Mouse (Mus musculus): Measurements from ENCODE around the gene Pex5l.

GRCm38 (mm10) chr3:33090001-33090400 is 53.0 kb downstream of the Pex5l start:
- no peak for TF ChIP-seq CTCF (IDR thresholded peaks at IDR 0.05; ENCODE audit: low read depth)
- no peak for TF ChIP-seq EP300 (IDR thresholded peaks at IDR 0.05; ENCODE audit: low read depth)

Measured in liver, embryonic 14.5 days (tissue).